Mouse (Mus musculus): ENCODE measurements around the gene Rpl31. TPM values are rescaled to one million over a fixed set of nuclear protein-coding genes. Genes with fewer than 3 reads are reported as not detected.

The Rpl31 gene
- total RNA-seq, 1 experiment = 1,395 TPM

GRCm38 (mm10) chr1:39340156-39340555 is 27.5 kb upstream of the Rpl31 start:
- no peak overlapping the region for H3K4me3 ChIP-seq (ENCODE audit: insufficient read depth in 1 of 2, low read depth in 1 of 2, low read length in 2 of 2, poor library complexity in 1 of 2, severe bottlenecking in 1 of 2)
- no peak for TF ChIP-seq CHD2 (IDR thresholded peaks at IDR 0.05; ENCODE audit: low read depth, low read length)
- TF ChIP-seq ZC3H11A (IDR thresholded peaks at IDR 0.05; ENCODE audit: borderline replicate concordance, low read depth, low read length) = no peak
- TF ChIP-seq HCFC1 (IDR thresholded peaks at IDR 0.05; ENCODE audit: borderline replicate concordance, insufficient read depth, low read length) = no peak
- TF ChIP-seq MAFK (IDR thresholded peaks at IDR 0.05; ENCODE audit: insufficient read depth, low read depth, low read length) = no peak
- TF ChIP-seq ZNF384 (IDR thresholded peaks at IDR 0.05; ENCODE audit: low read depth, low read length) = no peak
- no peak for DNase-seq (ENCODE audit: low read depth, low spot score)
- no peak overlapping the region for H3K9ac ChIP-seq (ENCODE audit: insufficient read depth, low read depth, low read length, poor library complexity, severe bottlenecking)
- H3K27ac ChIP-seq (ENCODE audit: insufficient read depth, low read depth, low read length, poor library complexity, severe bottlenecking) = no peak overlapping the region
- in situ Hi-C loops (cut with MboI; ENCODE audit: low sequenced_read_pairs in 2 of 2, unreplicated experiment in 2 of 2) = loop anchor here in 1 of 2 experiments (25.0 kb wide), 1 partner anchor 328 kb away; no protein-coding TSS in a partner anchor
- no peaks in the 10 kb centered on the region for H3K36me3 ChIP-seq (ENCODE audit: control insufficient read depth, insufficient read depth, low read length, poor library complexity, severe bottlenecking)
- no peaks in the 10 kb centered on the region for H3K4me1 ChIP-seq (ENCODE audit: control insufficient read depth in 2 of 2, insufficient read depth in 2 of 2, low read length in 2 of 2, poor library complexity in 1 of 2)
- no peaks in the 10 kb centered on the region for H3K9me3 ChIP-seq (ENCODE audit: control insufficient read depth, insufficient read depth, low read depth, low read length)

DNA sequence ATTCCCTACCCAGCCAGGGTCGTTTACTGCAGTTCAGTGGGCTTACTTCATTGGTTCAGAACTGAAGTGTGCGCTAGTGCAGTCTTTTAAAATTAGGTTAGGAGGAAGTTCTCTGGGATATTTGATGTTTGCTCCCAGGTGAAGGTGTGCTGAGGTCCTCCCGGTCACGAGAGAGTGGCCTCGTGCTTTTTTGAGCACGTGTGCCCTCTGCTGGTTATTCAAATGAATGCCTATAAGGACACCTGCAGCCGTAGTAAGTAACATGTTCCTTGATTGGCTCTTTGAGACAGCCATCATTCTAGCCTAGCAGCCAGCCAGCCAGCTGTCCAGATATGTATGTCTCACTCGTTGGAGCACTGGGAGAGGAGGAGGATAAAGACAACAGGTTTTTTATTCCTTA is 27.0 kb upstream of the Rpl31 start:
- in situ Hi-C loops (cut with MboI; ENCODE audit: low sequenced_read_pairs in 2 of 2, unreplicated experiment in 2 of 2) = loop anchor here in 1 of 2 experiments (25.0 kb wide), 1 partner anchor 328 kb away; no protein-coding TSS in a partner anchor
- Histone ChIP-seq H3K9me3 (ENCODE audit: control insufficient read depth, insufficient read depth, low read depth, low read length) (no peaks in the 10 kb centered on the region), H3K4me1 (ENCODE audit: control insufficient read depth in 2 of 2, insufficient read depth in 2 of 2, low read length in 2 of 2, poor library complexity in 1 of 2) (no peaks in the 10 kb centered on the region), H3K36me3 (ENCODE audit: control insufficient read depth, insufficient read depth, low read length, poor library complexity, severe bottlenecking) (no peaks in the 10 kb centered on the region), H3K27ac (ENCODE audit: insufficient read depth, low read depth, low read length, poor library complexity, severe bottlenecking) (no peak overlapping the region), H3K9ac (ENCODE audit: insufficient read depth, low read depth, low read length, poor library complexity, severe bottlenecking) (no peak overlapping the region), H3K4me3 (ENCODE audit: insufficient read depth in 1 of 2, low read depth in 1 of 2, low read length in 2 of 2, poor library complexity in 1 of 2, severe bottlenecking in 1 of 2) (no peak overlapping the region)
- no peak for DNase-seq (ENCODE audit: low read depth, low spot score)
- TF ChIP-seq MAFK (IDR thresholded peaks at IDR 0.05; ENCODE audit: insufficient read depth, low read depth, low read length) = no peak
- no peak for TF ChIP-seq CHD2 (IDR thresholded peaks at IDR 0.05; ENCODE audit: low read depth, low read length)
- TF ChIP-seq ZC3H11A (IDR thresholded peaks at IDR 0.05; ENCODE audit: borderline replicate concordance, low read depth, low read length) = no peak; the same call in 1 of the 2 replicates
- TF ChIP-seq HCFC1 (IDR thresholded peaks at IDR 0.05; ENCODE audit: borderline replicate concordance, insufficient read depth, low read length) = no peak
- no peak for TF ChIP-seq ZNF384 (IDR thresholded peaks at IDR 0.05; ENCODE audit: low read depth, low read length)

GRCm38 (mm10) chr1:39341807-39342206 is 25.8 kb upstream of the Rpl31 start:
- H3K9me3 ChIP-seq (ENCODE audit: control insufficient read depth, insufficient read depth, low read depth, low read length) = no peaks in the 10 kb centered on the region
- H3K36me3 ChIP-seq (ENCODE audit: control insufficient read depth, insufficient read depth, low read length, poor library complexity, severe bottlenecking) = no peaks in the 10 kb centered on the region
- no peak overlapping the region for H3K9ac ChIP-seq (ENCODE audit: insufficient read depth, low read depth, low read length, poor library complexity, severe bottlenecking)
- H3K4me1 ChIP-seq (ENCODE audit: control insufficient read depth in 2 of 2, insufficient read depth in 2 of 2, low read length in 2 of 2, poor library complexity in 1 of 2) = no peaks in the 10 kb centered on the region
- no peak overlapping the region for H3K4me3 ChIP-seq (ENCODE audit: insufficient read depth in 1 of 2, low read depth in 1 of 2, low read length in 2 of 2, poor library complexity in 1 of 2, severe bottlenecking in 1 of 2)
- in situ Hi-C loops (cut with MboI; ENCODE audit: low sequenced_read_pairs in 2 of 2, unreplicated experiment in 2 of 2) = loop anchor here in 1 of 2 experiments (25.0 kb wide), 1 partner anchor 330 kb away; no protein-coding TSS in a partner anchor
- TF ChIP-seq MAFK (IDR thresholded peaks at IDR 0.05; ENCODE audit: insufficient read depth, low read depth, low read length) = no peak
- no peak for TF ChIP-seq HCFC1 (IDR thresholded peaks at IDR 0.05; ENCODE audit: borderline replicate concordance, insufficient read depth, low read length)
- TF ChIP-seq ZC3H11A (IDR thresholded peaks at IDR 0.05; ENCODE audit: borderline replicate concordance, low read depth, low read length) = no peak
- no peak for TF ChIP-seq CHD2 (IDR thresholded peaks at IDR 0.05; ENCODE audit: low read depth, low read length)
- TF ChIP-seq ZNF384 (IDR thresholded peaks at IDR 0.05; ENCODE audit: low read depth, low read length) = no peak
- H3K27ac ChIP-seq (ENCODE audit: insufficient read depth, low read depth, low read length, poor library complexity, severe bottlenecking) = no peak overlapping the region
- no peak for DNase-seq (ENCODE audit: low read depth, low spot score)

- H3K4me1 ChIP-seq (ENCODE audit: control insufficient read depth in 2 of 2, insufficient read depth in 2 of 2, low read length in 2 of 2, poor library complexity in 1 of 2) = no peaks in the 10 kb centered on the region
- in situ Hi-C loops (cut with MboI; ENCODE audit: low sequenced_read_pairs in 2 of 2, unreplicated experiment in 2 of 2) = loop anchor here in 1 of 2 experiments (25.0 kb wide), 1 partner anchor 331 kb away; no protein-coding TSS in a partner anchor
- no peak for DNase-seq (ENCODE audit: low read depth, low spot score)
- TF ChIP-seq ZNF384 (IDR thresholded peaks at IDR 0.05; ENCODE audit: low read depth, low read length) = no peak
- no peak for TF ChIP-seq HCFC1 (IDR thresholded peaks at IDR 0.05; ENCODE audit: borderline replicate concordance, insufficient read depth, low read length)
- no peak overlapping the region for H3K9ac ChIP-seq (ENCODE audit: insufficient read depth, low read depth, low read length, poor library complexity, severe bottlenecking)
- no peak overlapping the region for H3K4me3 ChIP-seq (ENCODE audit: insufficient read depth in 1 of 2, low read depth in 1 of 2, low read length in 2 of 2, poor library complexity in 1 of 2, severe bottlenecking in 1 of 2)
- H3K36me3 ChIP-seq (ENCODE audit: control insufficient read depth, insufficient read depth, low read length, poor library complexity, severe bottlenecking) = no peaks in the 10 kb centered on the region
- H3K9me3 ChIP-seq (ENCODE audit: control insufficient read depth, insufficient read depth, low read depth, low read length) = no peaks in the 10 kb centered on the region
- H3K27ac ChIP-seq (ENCODE audit: insufficient read depth, low read depth, low read length, poor library complexity, severe bottlenecking) = no peak overlapping the region
These were observed 24.4 kb upstream of the Rpl31 start for GRCm38 (mm10) chr1:39343242-39343641.
